Mouse (Mus musculus): Measurements from ENCODE around the gene Plekhn1. TPM values are rescaled to one million over a fixed set of nuclear protein-coding genes. Genes with fewer than 3 reads are reported as not detected.
A peak's percentile ranks its signal among the peaks of the same experiment; 100 is the strongest.

Gene Plekhn1
- polyA plus RNA-seq, 1 experiment from 2014 or later, result 11.8 TPM

- WGBS, result under 1% methylated on average over 49 of the region's 49 CpGs
- H3K27ac ChIP-seq (ENCODE audit: low read depth, low read length), result no peak overlapping the region
- peak; percentile 71 for DNase-seq (ENCODE audit: low spot score)
- peaks cover 26% of the 10 kb centered on the region for H3K27me3 ChIP-seq (replicated peaks; ENCODE audit: control insufficient read depth, insufficient read depth, low read length)
- H3K4me1 ChIP-seq (replicated peaks; ENCODE audit: control insufficient read depth, insufficient read depth, low read length), result peaks cover 10% of the 10 kb centered on the region
- H3K4me2 ChIP-seq, result peak overlapping the region; percentile 85
- ATAC-seq (replicated peaks; ENCODE audit: low FRiP score), result peak; percentile 20
- H3K36me3 ChIP-seq (ENCODE audit: control insufficient read depth, insufficient read depth, low read length), result no peaks in the 10 kb centered on the region
- peak overlapping the region; percentile 53 for H3K9ac ChIP-seq (ENCODE audit: low read depth, low read length)
- no peaks in the 10 kb centered on the region for H3K9me3 ChIP-seq (ENCODE audit: control insufficient read depth, low read length)
- peak overlapping the region; percentile 56 for H3K4me3 ChIP-seq (ENCODE audit: low read depth, low read length)
Measured at GRCm38 (mm10) chr4:156203413-156204131, 31.1 kb downstream of the Plekhn1 start.

- H3K27ac ChIP-seq (ENCODE audit: low read depth, low read length), result peak within 1 kb of the TSS; percentile 67
- under 1% methylated on average over 34 of the region's 39 CpGs for WGBS
- peak; percentile 69 for ATAC-seq (replicated peaks; ENCODE audit: low FRiP score)
- peak within 1 kb of the TSS; percentile 53 for H3K9ac ChIP-seq (ENCODE audit: low read depth, low read length)
- peak; percentile 81 for DNase-seq (ENCODE audit: low spot score)
- H3K27me3 ChIP-seq (replicated peaks; ENCODE audit: control insufficient read depth, insufficient read depth, low read length), result peaks cover 26% of the 10 kb centered on the region
- peaks cover 10% of the 10 kb centered on the region for H3K4me1 ChIP-seq (replicated peaks; ENCODE audit: control insufficient read depth, insufficient read depth, low read length)
- no peaks in the 10 kb centered on the region for H3K36me3 ChIP-seq (ENCODE audit: control insufficient read depth, insufficient read depth, low read length)
- no peaks in the 10 kb centered on the region for H3K9me3 ChIP-seq (ENCODE audit: control insufficient read depth, low read length)
- H3K4me2 ChIP-seq, result peak within 1 kb of the TSS; percentile 85
- H3K4me3 ChIP-seq (ENCODE audit: low read depth, low read length), result peak within 1 kb of the TSS; percentile 56
Measured at GRCm38 (mm10) chr4:156203001-156203412, 31.6 kb downstream of the Plekhn1 start, which contains the start of gene AW011738. AW011738 (plus strand) TSS chr4:156203304.

GRCm38 (mm10) chr4:156202462-156202893, 32.2 kb downstream of the Plekhn1 start:
- Histone ChIP-seq H3K4me1 (replicated peaks; ENCODE audit: control insufficient read depth, insufficient read depth, low read length) (peaks cover 10% of the 10 kb centered on the region), H3K9ac (ENCODE audit: low read depth, low read length) (peak overlapping the region; percentile 53), H3K27ac (ENCODE audit: low read depth, low read length) (peak overlapping the region; percentile 67), H3K36me3 (ENCODE audit: control insufficient read depth, insufficient read depth, low read length) (no peaks in the 10 kb centered on the region), H3K4me2 (peak overlapping the region; percentile 85), H3K27me3 (replicated peaks; ENCODE audit: control insufficient read depth, insufficient read depth, low read length) (peaks cover 26% of the 10 kb centered on the region), H3K9me3 (ENCODE audit: control insufficient read depth, low read length) (no peaks in the 10 kb centered on the region), H3K4me3 (ENCODE audit: low read depth, low read length) (peak overlapping the region; percentile 56)
- ATAC-seq (replicated peaks; ENCODE audit: low FRiP score), result peak; percentile 78
- DNase-seq (ENCODE audit: low spot score), result no peak
- WGBS, result 19% methylated on average over 12 of the region's 12 CpGs

GRCm38 (mm10) chr4:156200623-156201475, 33.8 kb downstream of the Plekhn1 start, which contains the start of gene Isg15:
Isg15 (minus strand) TSS chr4:156200818.
- peak within 1 kb of the TSS; percentile 27 for H3K4me2 ChIP-seq
- peaks cover 19% of the 10 kb centered on the region for H3K4me1 ChIP-seq (replicated peaks; ENCODE audit: control insufficient read depth, insufficient read depth, low read length)
- H3K9ac ChIP-seq (ENCODE audit: low read depth, low read length), result 0 out of 2 replicates have a peak within 1 kb of the TSS, but pooled peaks have one; percentile 6
- DNase-seq (ENCODE audit: low spot score) (no peak), ATAC-seq (replicated peaks; ENCODE audit: low FRiP score) (no peak)
- H3K4me3 ChIP-seq (ENCODE audit: low read depth, low read length), result no peak within 1 kb of the TSS
- H3K36me3 ChIP-seq (ENCODE audit: control insufficient read depth, insufficient read depth, low read length), result no peaks in the 10 kb centered on the region
- H3K27ac ChIP-seq (ENCODE audit: low read depth, low read length), result no peak within 1 kb of the TSS
- H3K27me3 ChIP-seq (replicated peaks; ENCODE audit: control insufficient read depth, insufficient read depth, low read length), result peaks cover 31% of the 10 kb centered on the region
- 49% methylated on average over 10 of the region's 10 CpGs for WGBS
- no peaks in the 10 kb centered on the region for H3K9me3 ChIP-seq (ENCODE audit: control insufficient read depth, low read length)

- Histone ChIP-seq H3K36me3 (ENCODE audit: control insufficient read depth, insufficient read depth, low read length) (no peaks in the 10 kb centered on the region), H3K4me1 (replicated peaks; ENCODE audit: control insufficient read depth, insufficient read depth, low read length) (peaks cover 38% of the 10 kb centered on the region), H3K27ac (ENCODE audit: low read depth, low read length) (peak overlapping the region; percentile 93), H3K4me3 (ENCODE audit: low read depth, low read length) (peak overlapping the region; percentile 88), H3K27me3 (replicated peaks; ENCODE audit: control insufficient read depth, insufficient read depth, low read length) (peaks cover 11% of the 10 kb centered on the region), H3K4me2 (peak overlapping the region; percentile 92), H3K9ac (ENCODE audit: low read depth, low read length) (peak overlapping the region; percentile 63), H3K9me3 (ENCODE audit: control insufficient read depth, low read length) (no peaks in the 10 kb centered on the region)
- ATAC-seq (replicated peaks; ENCODE audit: low FRiP score) (peak; percentile 82), DNase-seq (ENCODE audit: low spot score) (peak; percentile 87)
- WGBS, result under 1% methylated on average over 26 of the region's 26 CpGs
Measured at GRCm38 (mm10) chr4:156197829-156198205, 36.8 kb downstream of the Plekhn1 start.

GRCm38 (mm10) chr4:156197131-156197828, 37.4 kb downstream of the Plekhn1 start, which contains the start of gene Agrn:
Agrn (minus strand) TSS chr4:156197488.
- under 1% methylated on average over 39 of the region's 88 CpGs for WGBS

GRCm38 (mm10) chr4:156195927-156196870, 38.5 kb downstream of the Plekhn1 start:
- H3K27me3 ChIP-seq (replicated peaks; ENCODE audit: control insufficient read depth, insufficient read depth, low read length), result peaks cover 8% of the 10 kb centered on the region
- peak overlapping the region; percentile 88 for H3K4me3 ChIP-seq (ENCODE audit: low read depth, low read length)
- no peaks in the 10 kb centered on the region for H3K9me3 ChIP-seq (ENCODE audit: control insufficient read depth, low read length)
- 8% methylated on average over 35 of the region's 35 CpGs for WGBS
- peak overlapping the region; percentile 82 for H3K9ac ChIP-seq (ENCODE audit: low read depth, low read length)
- ATAC-seq (replicated peaks; ENCODE audit: low FRiP score), result no peak
- H3K27ac ChIP-seq (ENCODE audit: low read depth, low read length), result peak overlapping the region; percentile 56
- H3K4me2 ChIP-seq, result peak overlapping the region; percentile 99
- peak; percentile 70 for DNase-seq (ENCODE audit: low spot score)
- H3K4me1 ChIP-seq (replicated peaks; ENCODE audit: control insufficient read depth, insufficient read depth, low read length), result peaks cover 36% of the 10 kb centered on the region
- no peaks in the 10 kb centered on the region; the same call in 1 of the 2 replicates for H3K36me3 ChIP-seq (ENCODE audit: control insufficient read depth, insufficient read depth, low read length)

More at GRCm38 (mm10) chr4:156197131-156197828, 37.4 kb downstream of the Plekhn1 start, which contains the start of gene Agrn:
- ATAC-seq (replicated peaks; ENCODE audit: low FRiP score), result peak; percentile 77
- H3K9me3 ChIP-seq (ENCODE audit: control insufficient read depth, low read length), result no peaks in the 10 kb centered on the region
- H3K4me2 ChIP-seq, result peak within 1 kb of the TSS; percentile 99
- peak within 1 kb of the TSS; percentile 93 for H3K27ac ChIP-seq (ENCODE audit: low read depth, low read length)
- peak; percentile 79 for DNase-seq (ENCODE audit: low spot score)
- H3K4me1 ChIP-seq (replicated peaks; ENCODE audit: control insufficient read depth, insufficient read depth, low read length), result peaks cover 38% of the 10 kb centered on the region
- H3K36me3 ChIP-seq (ENCODE audit: control insufficient read depth, insufficient read depth, low read length), result no peaks in the 10 kb centered on the region
- H3K4me3 ChIP-seq (ENCODE audit: low read depth, low read length), result peak within 1 kb of the TSS; percentile 88
- peak within 1 kb of the TSS; percentile 82 for H3K9ac ChIP-seq (ENCODE audit: low read depth, low read length)
- peaks cover 8% of the 10 kb centered on the region for H3K27me3 ChIP-seq (replicated peaks; ENCODE audit: control insufficient read depth, insufficient read depth, low read length)

Measured in liver, embryonic 11.5 days (tissue).